Mouse (Mus musculus): ENCODE measurements at regions not wholly inside any gene's neighbourhood (a gene's known extent, or its start where the extent isn't known, plus 50 kb on each side); places are given as distances from the start of the nearest gene placed in this dataset.

GRCm38 (mm10) chr6:22443170-22443569 is 87.1 kb upstream of the Fam3c start:
- DNase-seq (ENCODE audit: low spot score), result no peak

GRCm38 (mm10) chr6:22442591-22442990 is 86.5 kb upstream of the Fam3c start:
- no peak for DNase-seq (ENCODE audit: low spot score)

GRCm38 (mm10) chr6:22439871-22440270 is 83.8 kb upstream of the Fam3c start:
- DNase-seq (ENCODE audit: low spot score), result no peak

- DNase-seq (ENCODE audit: low spot score), result no peak
Observed at GRCm38 (mm10) chr6:22429026-22429425, 73.0 kb upstream of the Fam3c start.

- no peak for DNase-seq (ENCODE audit: low spot score)
Observed at GRCm38 (mm10) chr6:22424161-22424807, 68.2 kb upstream of the Fam3c start.

- DNase-seq (ENCODE audit: low spot score), result no peak
Observed at GRCm38 (mm10) chr6:22423070-22423980, 67.3 kb upstream of the Fam3c start.

- DNase-seq (ENCODE audit: low spot score), result peak; percentile 18
Observed at GRCm38 (mm10) chr6:22421551-22421950, 65.5 kb upstream of the Fam3c start.

- no peak for DNase-seq (ENCODE audit: low spot score)
Observed at GRCm38 (mm10) chr6:22418279-22418678, 62.2 kb upstream of the Fam3c start.

- DNase-seq (ENCODE audit: low spot score), result no peak
Observed at GRCm38 (mm10) chr6:22417189-22417588, 61.1 kb upstream of the Fam3c start.

GRCm38 (mm10) chr6:22411796-22412195 is 55.8 kb upstream of the Fam3c start:
- no peak for DNase-seq (ENCODE audit: low spot score)

GRCm38 (mm10) chr6:22408808-22409589 is 53.0 kb upstream of the Fam3c start:
- no peak for DNase-seq (ENCODE audit: low spot score)

Measured in adipocyte (in vitro differentiated cells).